Mouse (Mus musculus) splenic B cell, adult 2 months (primary cell): ENCODE results near the gene Tnfaip3.
A peak's percentile ranks its signal among the peaks of the same experiment; 100 is the strongest.

Experiments used
- DNase-seq: peaks from one replicate; pipeline ENCODE4 v3.0.0-alpha.2; 2011; ENCODE audit warnings: low read depth, low spot score
- H3K27me3 ChIP-seq: 2 replicates; pipeline ENCODE4 v1.6.1; 2012; ENCODE audit warnings: mild to moderate bottlenecking, low read length, moderate library complexity, mixed read lengths; ENCODE audit not compliant: control insufficient read depth, poor library complexity, insufficient read depth, severe bottlenecking
- H3K36me3 ChIP-seq: 2 replicates; pipeline ENCODE4 v1.6.1; 2012; ENCODE audit warnings: mild to moderate bottlenecking, low read length, moderate library complexity, mixed read lengths; ENCODE audit not compliant: control insufficient read depth, poor library complexity, insufficient read depth, severe bottlenecking

Gene Tnfaip3

GRCm38 (mm10) chr10:18964856-18965255, 50.6 kb downstream of the Tnfaip3 start:
- DNase-seq: peak; percentile 59
- Histone ChIP-seq H3K27me3 (no peaks in the 10 kb centered on the region; the same call in 1 of the 2 replicates), H3K36me3 (no peaks in the 10 kb centered on the region)

- H3K27me3 ChIP-seq: no peaks in the 10 kb centered on the region
- H3K36me3 ChIP-seq: no peaks in the 10 kb centered on the region
Measured at GRCm38 (mm10) chr10:18959777-18960492, 55.5 kb downstream of the Tnfaip3 start.

GRCm38 (mm10) chr10:18953706-18954071, 61.8 kb downstream of the Tnfaip3 start:
- no peaks in the 10 kb centered on the region for H3K36me3 ChIP-seq
- no peaks in the 10 kb centered on the region for H3K27me3 ChIP-seq
- peak; percentile 63 for DNase-seq

More at GRCm38 (mm10) chr10:18959777-18960492, 55.5 kb downstream of the Tnfaip3 start:
- DNase-seq: peak; percentile 16

DNA sequence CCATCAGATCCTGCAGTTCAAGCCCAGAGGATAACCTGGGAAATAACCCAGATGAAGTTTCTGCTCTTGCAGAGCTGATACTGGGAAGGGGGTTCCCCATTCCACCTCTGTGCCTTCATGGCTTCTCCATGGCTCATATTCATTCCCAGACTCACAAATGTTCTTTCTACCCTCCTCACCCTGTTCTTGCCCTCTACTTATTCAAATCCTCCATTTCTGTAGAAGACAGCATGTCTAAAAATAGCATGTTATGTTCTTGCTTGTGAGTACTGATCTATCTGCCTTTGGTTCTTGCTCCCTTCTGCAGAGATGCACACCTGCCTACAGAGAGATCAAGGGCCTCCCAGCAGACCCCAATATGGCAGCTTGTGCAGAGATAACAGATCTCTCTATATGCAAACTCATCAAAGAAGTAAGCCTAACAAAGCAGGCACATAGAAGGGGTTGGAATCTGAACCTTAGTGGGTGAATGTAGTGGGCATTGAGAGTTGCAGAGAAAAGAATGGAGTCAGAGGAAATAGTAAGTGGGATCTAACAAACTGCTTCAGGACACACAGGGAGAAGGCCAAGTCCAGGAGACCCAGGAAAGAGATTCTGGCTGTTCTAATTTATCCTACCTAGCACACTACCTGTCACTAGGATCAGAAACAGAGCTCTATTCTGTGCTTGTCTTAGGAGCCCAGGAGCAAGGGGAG, 62.3 kb downstream of the Tnfaip3 start:
- no peak for DNase-seq
- no peaks in the 10 kb centered on the region for H3K36me3 ChIP-seq
- no peaks in the 10 kb centered on the region for H3K27me3 ChIP-seq
